Mouse (Mus musculus): ENCODE data around the gene Adck1. TPM values are rescaled to one million over a fixed set of nuclear protein-coding genes. Genes with fewer than 3 reads are reported as not detected.
A peak's percentile ranks its signal among the peaks of the same experiment; 100 is the strongest.
"Not testable (repeated sequence)": the region's sequence is repeated elsewhere in the genome, so short reads cannot be mapped to it uniquely, and the experiment has no call there.

Adck1 gene
- polyA plus RNA-seq, 1 experiment = 31.3 TPM

- Histone ChIP-seq H3K4me3 (peak overlapping the region; percentile 62), H3K4me2 (ENCODE audit: low read depth) (peak overlapping the region; percentile 86), H3K79me2 (ENCODE audit: control insufficient read depth, insufficient read depth) (peaks cover 7% of the 10 kb centered on the region), H3K27me3 (ENCODE audit: control insufficient read depth, insufficient read depth, insufficient read length) (no peaks in the 10 kb centered on the region), H3K36me3 (ENCODE audit: control insufficient read depth, insufficient read depth) (no peaks in the 10 kb centered on the region), H3ac (ENCODE audit: control insufficient read depth, insufficient read length) (peak overlapping the region; percentile 27)
- TF ChIP-seq USF1 (IDR thresholded peaks at IDR 0.05; ENCODE audit: low read depth) (no peak), CEBPB (IDR thresholded peaks at IDR 0.05; ENCODE audit: insufficient read depth, poor library complexity, severe bottlenecking) (no peak), E2F4 (IDR thresholded peaks at IDR 0.05; ENCODE audit: insufficient read depth) (no peak), MYOD1 (IDR thresholded peaks at IDR 0.05; ENCODE audit: control insufficient read depth in 1 of 3, insufficient read length in 2 of 3, low read depth in 2 of 3) (no peak), MYOG (IDR thresholded peaks at IDR 0.05; ENCODE audit: control insufficient read depth in 1 of 3, insufficient read depth in 1 of 3, insufficient read length in 2 of 3, low read depth in 2 of 3) (no peak), POLR2AphosphoS2 (IDR thresholded peaks at IDR 0.05; ENCODE audit: insufficient read length, low read depth) (no peak), REST (IDR thresholded peaks at IDR 0.05; ENCODE audit: insufficient read depth, insufficient read length) (no peak), TCF12 (IDR thresholded peaks at IDR 0.05; ENCODE audit: insufficient read depth, poor library complexity, severe bottlenecking) (no peak), SRF (IDR thresholded peaks at IDR 0.05; ENCODE audit: control insufficient read depth, insufficient read length, low read depth) (no peak), TCF3 (IDR thresholded peaks at IDR 0.05; ENCODE audit: insufficient read length, low read depth) (no peak)
Measured at GRCm38 (mm10) chr12:88361120-88361445, 729 bp downstream of the Adck1 start.

- no peaks in the 10 kb centered on the region for H3K27me3 ChIP-seq (ENCODE audit: control insufficient read depth, insufficient read depth, insufficient read length)
- no peak for TF ChIP-seq CEBPB (IDR thresholded peaks at IDR 0.05; ENCODE audit: insufficient read depth, poor library complexity, severe bottlenecking)
- no peak for TF ChIP-seq POLR2A (IDR thresholded peaks at IDR 0.05; ENCODE audit: insufficient read length, low read depth)
- TF ChIP-seq MAX (IDR thresholded peaks at IDR 0.05; ENCODE audit: low read depth) = no peak
- no peak for TF ChIP-seq REST (IDR thresholded peaks at IDR 0.05; ENCODE audit: insufficient read depth, insufficient read length)
- no peak for TF ChIP-seq MYOD1 (IDR thresholded peaks at IDR 0.05; ENCODE audit: control insufficient read depth in 1 of 3, insufficient read length in 2 of 3, low read depth in 2 of 3)
- TF ChIP-seq TCF12 (IDR thresholded peaks at IDR 0.05; ENCODE audit: insufficient read depth, poor library complexity, severe bottlenecking) = no peak
- TF ChIP-seq E2F4 (IDR thresholded peaks at IDR 0.05; ENCODE audit: insufficient read depth) = no peak
- no peak for TF ChIP-seq TCF3 (IDR thresholded peaks at IDR 0.05; ENCODE audit: insufficient read length, low read depth)
- no peak for TF ChIP-seq POLR2AphosphoS2 (IDR thresholded peaks at IDR 0.05; ENCODE audit: insufficient read length, low read depth)
- TF ChIP-seq USF1 (IDR thresholded peaks at IDR 0.05; ENCODE audit: low read depth) = no peak
- TF ChIP-seq MYOG (IDR thresholded peaks at IDR 0.05; ENCODE audit: control insufficient read depth in 1 of 3, insufficient read depth in 1 of 3, insufficient read length in 2 of 3, low read depth in 2 of 3) = no peak
- no peak for TF ChIP-seq SRF (IDR thresholded peaks at IDR 0.05; ENCODE audit: control insufficient read depth, insufficient read length, low read depth)
- no peaks in the 10 kb centered on the region for H3K79me2 ChIP-seq (ENCODE audit: control insufficient read depth, insufficient read depth)
- no peak overlapping the region for H3K4me2 ChIP-seq (ENCODE audit: low read depth)
- no peak overlapping the region for H3ac ChIP-seq (ENCODE audit: control insufficient read depth, insufficient read length)
- H3K4me3 ChIP-seq = no peak overlapping the region
- peaks cover 7% of the 10 kb centered on the region for H3K36me3 ChIP-seq (ENCODE audit: control insufficient read depth, insufficient read depth)
Measured at GRCm38 (mm10) chr12:88367673-88368072, 7.3 kb downstream of the Adck1 start.

- TF ChIP-seq REST (IDR thresholded peaks at IDR 0.05; ENCODE audit: insufficient read depth, insufficient read length) (no peak), POLR2AphosphoS2 (IDR thresholded peaks at IDR 0.05; ENCODE audit: insufficient read length, low read depth) (no peak), MYOG (IDR thresholded peaks at IDR 0.05; ENCODE audit: control insufficient read depth in 1 of 3, insufficient read depth in 1 of 3, insufficient read length in 2 of 3, low read depth in 2 of 3) (no peak), MAX (IDR thresholded peaks at IDR 0.05; ENCODE audit: low read depth) (no peak), E2F4 (IDR thresholded peaks at IDR 0.05; ENCODE audit: insufficient read depth) (no peak), POLR2A (IDR thresholded peaks at IDR 0.05; ENCODE audit: insufficient read length, low read depth) (no peak), USF1 (IDR thresholded peaks at IDR 0.05; ENCODE audit: low read depth) (no peak), SRF (IDR thresholded peaks at IDR 0.05; ENCODE audit: control insufficient read depth, insufficient read length, low read depth) (no peak), TCF12 (IDR thresholded peaks at IDR 0.05; ENCODE audit: insufficient read depth, poor library complexity, severe bottlenecking) (no peak), MYOD1 (IDR thresholded peaks at IDR 0.05; ENCODE audit: control insufficient read depth in 1 of 3, insufficient read length in 2 of 3, low read depth in 2 of 3) (no peak), CEBPB (IDR thresholded peaks at IDR 0.05; ENCODE audit: insufficient read depth, poor library complexity, severe bottlenecking) (no peak), TCF3 (IDR thresholded peaks at IDR 0.05; ENCODE audit: insufficient read length, low read depth) (no peak)
- H3ac ChIP-seq (ENCODE audit: control insufficient read depth, insufficient read length) = no peak overlapping the region
- no peaks in the 10 kb centered on the region for H3K79me2 ChIP-seq (ENCODE audit: control insufficient read depth, insufficient read depth)
Measured at GRCm38 (mm10) chr12:88368618-88369017, 8.3 kb downstream of the Adck1 start.

GRCm38 (mm10) chr12:88369690-88370089, 9.3 kb downstream of the Adck1 start:
- not testable (repeated sequence) for H3K4me3 ChIP-seq; H3K4me2 ChIP-seq (ENCODE audit: low read depth); H3ac ChIP-seq (ENCODE audit: control insufficient read depth, insufficient read length); H3K79me2 ChIP-seq (ENCODE audit: control insufficient read depth, insufficient read depth); H3K27me3 ChIP-seq (ENCODE audit: control insufficient read depth, insufficient read depth, insufficient read length)
- H3K36me3 ChIP-seq (ENCODE audit: control insufficient read depth, insufficient read depth) = peaks cover 15% of the 10 kb centered on the region

More at GRCm38 (mm10) chr12:88368618-88369017, 8.3 kb downstream of the Adck1 start:
- no peak overlapping the region for H3K4me2 ChIP-seq (ENCODE audit: low read depth)
- peaks cover 12% of the 10 kb centered on the region for H3K36me3 ChIP-seq (ENCODE audit: control insufficient read depth, insufficient read depth)
- H3K27me3 ChIP-seq (ENCODE audit: control insufficient read depth, insufficient read depth, insufficient read length) = no peaks in the 10 kb centered on the region
- no peak overlapping the region for H3K4me3 ChIP-seq

DNA sequence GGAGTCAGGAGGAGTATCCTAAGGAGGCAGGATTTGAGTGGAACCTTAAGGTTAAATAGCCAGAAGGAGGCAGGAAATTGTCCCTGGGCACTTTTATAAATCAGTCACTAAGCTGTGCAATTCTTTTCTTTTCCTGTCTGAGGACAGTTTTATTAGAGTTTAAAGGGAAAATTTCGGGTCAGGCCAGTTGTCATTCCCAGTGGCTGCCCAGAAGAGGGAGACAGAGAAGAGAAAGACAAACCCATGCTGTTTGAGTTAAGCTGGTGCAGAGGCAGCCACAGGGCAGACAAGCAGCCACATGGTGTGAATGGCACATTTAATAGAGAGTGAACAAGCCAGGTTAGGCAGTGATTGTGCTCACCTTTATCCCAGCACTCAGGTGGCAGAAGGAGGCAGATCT, 10.0 kb downstream of the Adck1 start:
- H3K27me3 ChIP-seq (ENCODE audit: control insufficient read depth, insufficient read depth, insufficient read length); H3K4me3 ChIP-seq; H3K79me2 ChIP-seq (ENCODE audit: control insufficient read depth, insufficient read depth); H3K4me2 ChIP-seq (ENCODE audit: low read depth); H3ac ChIP-seq (ENCODE audit: control insufficient read depth, insufficient read length): not testable (repeated sequence)
- peaks cover 20% of the 10 kb centered on the region for H3K36me3 ChIP-seq (ENCODE audit: control insufficient read depth, insufficient read depth)
